ENCODE assay signal across 18 mouse cellular contexts in the genomic region with DNA sequence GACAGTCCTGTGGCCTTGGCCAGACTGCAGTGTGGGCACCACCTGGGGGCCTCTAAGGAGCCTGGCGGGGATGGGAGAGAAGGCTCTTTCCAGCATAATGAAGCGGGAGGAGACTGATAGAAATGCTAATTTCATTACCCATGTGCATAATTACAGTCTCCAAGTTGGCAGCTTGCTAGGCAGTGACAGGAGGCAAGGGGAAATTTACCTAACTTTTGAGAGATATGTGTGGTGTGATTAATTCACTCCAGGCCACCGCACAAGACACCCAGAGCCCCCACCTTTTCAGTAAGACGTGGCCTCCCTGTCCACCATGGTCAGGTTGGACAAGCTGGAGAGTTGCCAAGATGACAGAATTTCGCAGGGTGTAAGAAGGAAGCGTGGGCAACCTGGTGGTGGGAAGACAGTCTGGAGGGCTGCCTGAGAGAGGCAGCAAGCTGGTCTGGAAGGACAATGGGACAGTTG. TPM values are rescaled to one million over a fixed set of nuclear protein-coding genes. Genes with fewer than 3 reads are reported as not detected.
DNase-seq lines count a peak whose midpoint lies in the region; ATAC-seq and TF ChIP-seq lines count a peak whose summit lies in the region.
"Had no signal": no experiment of that assay in that cellular context is flagged by ENCODE, and none has a peak within 500 bp of the region (broad histone marks: within the 10 kb centered on the region; RNA-seq: fewer than 3 reads in every experiment).

No protein-coding gene starts in this region.

- H3K4me1 ChIP-seq in heart, adult 2 months (ENCODE audit: control insufficient read depth, insufficient read depth, low read length) = peaks cover 7% of the 10 kb centered on the region
- peaks cover 75% of the 10 kb centered on the region for H3K4me1 ChIP-seq in embryonic facial prominence, embryonic 10.5 days
- H3K4me1 ChIP-seq in hindbrain, postnatal 0 days (ENCODE audit: insufficient read depth, low read length) = peaks cover 13% of the 10 kb centered on the region; the same call in 1 of the 2 replicates
- H3K4me1 ChIP-seq in midbrain, embryonic 14.5 days (ENCODE audit: control insufficient read depth, insufficient read depth, low read length) = peaks cover 52% of the 10 kb centered on the region

- no peaks in the 10 kb centered on the region for H3K79me2 ChIP-seq in heart, adult 2 months (replicated peaks; ENCODE audit: control insufficient read depth, insufficient read depth, low read length)

- WGBS in heart, adult 2 months = 85% methylated on average over 6 of the region's 6 CpGs
- 42% methylated on average over 6 of the region's 6 CpGs for WGBS in embryonic facial prominence, embryonic 10.5 days
- 22% methylated on average over 6 of the region's 6 CpGs for WGBS in hindbrain, postnatal 0 days
- 19% methylated on average over 6 of the region's 6 CpGs for WGBS in midbrain, embryonic 14.5 days

- TF ChIP-seq EP300 in heart, adult 2 months (IDR thresholded peaks at IDR 0.05; ENCODE audit: insufficient read depth, low read depth, low read length) = no peak

- H3K4me2 ChIP-seq in hindbrain, postnatal 0 days (ENCODE audit: low read depth, low read length) = no peak overlapping the region
- H3K4me2 ChIP-seq in midbrain, embryonic 14.5 days (ENCODE audit: low read length) = peak overlapping the region; percentile 4; the same call in 1 of the 2 replicates
- H3K4me2 ChIP-seq: kidney, embryonic 15.5 days; limb, embryonic 13.5 days; lung, embryonic 15.5 days had no signal

- H3K27ac ChIP-seq in heart, adult 2 months = no peak overlapping the region
- peak overlapping the region; percentile 72 for H3K27ac ChIP-seq in embryonic facial prominence, embryonic 10.5 days (replicated peaks)
- H3K27ac ChIP-seq in hindbrain, postnatal 0 days = no peak overlapping the region
- peak overlapping the region; percentile 64 for H3K27ac ChIP-seq in midbrain, embryonic 14.5 days (replicated peaks; ENCODE audit: low read depth, low read length)
- H3K27ac ChIP-seq: kidney, embryonic 15.5 days; limb, embryonic 13.5 days; lung, embryonic 15.5 days had no signal

- intact Hi-C loops in heart, adult 2 months (cut with DNase I) = loop anchor here (5.0 kb wide), 1 partner anchor 56 kb away; no protein-coding TSS in a partner anchor

- H3K4me3 ChIP-seq in heart, adult 2 months = no peak overlapping the region
- no peak overlapping the region for H3K4me3 ChIP-seq in embryonic facial prominence, embryonic 10.5 days
- H3K4me3 ChIP-seq in hindbrain, postnatal 0 days (ENCODE audit: low read length) = no peak overlapping the region
- no peak overlapping the region for H3K4me3 ChIP-seq in midbrain, embryonic 14.5 days (replicated peaks; ENCODE audit: low read depth, low read length)
- H3K4me3 ChIP-seq: kidney, embryonic 15.5 days; limb, embryonic 13.5 days; lung, embryonic 15.5 days; myocyte had no signal

- no peaks in the 10 kb centered on the region for H3K36me3 ChIP-seq in heart, adult 2 months (ENCODE audit: control insufficient read depth, insufficient read depth, low read length)
- H3K36me3 ChIP-seq in embryonic facial prominence, embryonic 10.5 days (replicated peaks) = no peaks in the 10 kb centered on the region
- no peaks in the 10 kb centered on the region for H3K36me3 ChIP-seq in hindbrain, postnatal 0 days (ENCODE audit: insufficient read depth, low read length)
- no peaks in the 10 kb centered on the region for H3K36me3 ChIP-seq in midbrain, embryonic 14.5 days (ENCODE audit: control insufficient read depth, insufficient read depth, low read length)
- H3K36me3 ChIP-seq: kidney, embryonic 15.5 days; limb, embryonic 13.5 days; lung, embryonic 15.5 days had no signal

- no peak for TF ChIP-seq POLR2A in heart, adult 2 months (IDR thresholded peaks at IDR 0.05; ENCODE audit: insufficient read depth, low read depth, low read length)

- peak; percentile 22; the same call in 1 of the 2 replicates for ATAC-seq in hindbrain, postnatal 0 days
- ATAC-seq in midbrain, embryonic 14.5 days (ENCODE audit: low FRiP score, low TSS enrichment) = peak; percentile 29; the same call in 1 of the 2 replicates
- no peak for ATAC-seq in erythroid progenitor cell, adult 5-6 weeks (replicated peaks; ENCODE audit: low FRiP score, poor library complexity, severe bottlenecking)

- peak; percentile 90 for DNase-seq in heart, adult 11 months
- DNase-seq in heart, adult 2 months = no peak
- DNase-seq in embryonic facial prominence, embryonic 10.5 days (ENCODE audit: low spot score) = no peak
- DNase-seq in hindbrain, postnatal 0 days (ENCODE audit: low spot score) = peak; percentile 76
- peak; percentile 76 for DNase-seq in midbrain, embryonic 14.5 days
- DNase-seq in urinary bladder, adult 18-20 months (ENCODE audit: low spot score in 2 of 2) = no peak
- no peak for DNase-seq in thymus, postnatal 10 days (ENCODE audit: low spot score in 2 of 2)
- DNase-seq: B cell, adult 2 months; cerebellum, postnatal 36 days; spleen, adult 18-20 months had no signal

- no peak overlapping the region for H3K9ac ChIP-seq in heart, adult 2 months (ENCODE audit: low read depth, low read length)
- H3K9ac ChIP-seq in hindbrain, postnatal 0 days (replicated peaks; ENCODE audit: low read length) = no peak overlapping the region
- H3K9ac ChIP-seq in midbrain, embryonic 14.5 days (replicated peaks; ENCODE audit: low read length) = no peak overlapping the region
- H3K9ac ChIP-seq: kidney, embryonic 15.5 days; limb, embryonic 13.5 days; lung, embryonic 15.5 days had no signal

- no peaks in the 10 kb centered on the region for H3K9me3 ChIP-seq in embryonic facial prominence, embryonic 10.5 days
- no peaks in the 10 kb centered on the region for H3K9me3 ChIP-seq in hindbrain, postnatal 0 days (ENCODE audit: low read length)
- H3K9me3 ChIP-seq in midbrain, embryonic 14.5 days (ENCODE audit: control insufficient read depth, low read length) = no peaks in the 10 kb centered on the region
- H3K9me3 ChIP-seq: kidney, embryonic 15.5 days; limb, embryonic 13.5 days; lung, embryonic 15.5 days had no signal

- no peak for TF ChIP-seq CTCF in heart, adult 2 months (IDR thresholded peaks at IDR 0.05)
- no peak; the same call in 1 of the 2 replicates for TF ChIP-seq CTCF in hindbrain, postnatal 0 days (IDR thresholded peaks at IDR 0.05; ENCODE audit: low read depth)

- H3K27me3 ChIP-seq in heart, adult 2 months (ENCODE audit: control insufficient read depth, insufficient read depth, low read length) = no peaks in the 10 kb centered on the region
- H3K27me3 ChIP-seq in embryonic facial prominence, embryonic 10.5 days (replicated peaks; ENCODE audit: low read depth, poor library complexity, severe bottlenecking) = peaks cover 42% of the 10 kb centered on the region
- H3K27me3 ChIP-seq in hindbrain, postnatal 0 days (ENCODE audit: insufficient read depth, low read length) = no peaks in the 10 kb centered on the region
- no peaks in the 10 kb centered on the region; the same call in 1 of the 2 replicates for H3K27me3 ChIP-seq in midbrain, embryonic 14.5 days (ENCODE audit: control insufficient read depth, insufficient read depth, low read length)
- H3K27me3 ChIP-seq: lung, embryonic 15.5 days had no signal

RNA-seq across cellular contexts. Expression of a gene that starts 55.8 kb away (rescaled TPM):
- total RNA-seq in heart, adult 2 months (2021) = not detected
- polyA plus RNA-seq in heart, adult 2 months (2012; rRNA removed) = not detected in 2 replicates
- polyA plus RNA-seq in embryonic facial prominence, embryonic 10.5 days (2016; fragmentation: Nextera tagmentation; extraction: Ambion mirVana) = not detected in 2 replicates
- not detected in 2 replicates for total RNA-seq in hindbrain, postnatal 0 days (2014; rRNA removed)
- polyA plus RNA-seq in hindbrain, postnatal 0 days (2015; fragmentation: Nextera tagmentation; extraction: Ambion mirVana) = not detected in 2 replicates
- polyA plus RNA-seq in midbrain, embryonic 14.5 days (2014; fragmentation: Nextera tagmentation; extraction: Ambion mirVana) = not detected in 2 replicates
- not detected in 2 replicates for total RNA-seq in erythroid progenitor cell, adult 5-6 weeks (2015; ENCODE audit: low replicate concordance)
- not detected in 2 replicates for total RNA-seq in erythroid progenitor cell, adult 5-6 weeks (2017; ENCODE audit: low replicate concordance)
- total RNA-seq: adrenal gland, postnatal 4 days had no signal
- polyA plus RNA-seq: frontal cortex, adult 2 months; heart, embryonic 16.5 days; kidney, embryonic 15.5 days; limb, embryonic 13.5 days; lung, embryonic 15.5 days; myocyte had no signal

Comparison
In these comparisons a context has a peak if more than half of its experiments do, and no peak if none do; other contexts are left out.
1. DNase-seq: peak in heart, adult 11 months (single experiment), hindbrain, postnatal 0 days (single experiment) and midbrain, embryonic 14.5 days (single experiment); none in heart, adult 2 months (0 of 2), embryonic facial prominence, embryonic 10.5 days (single experiment), urinary bladder, adult 18-20 months (0 of 2) and thymus, postnatal 10 days (0 of 2).
2. H3K27ac ChIP-seq: peak in embryonic facial prominence, embryonic 10.5 days (single experiment) and midbrain, embryonic 14.5 days (single experiment); none in heart, adult 2 months (single experiment) and hindbrain, postnatal 0 days (single experiment).